Mouse (Mus musculus) midbrain, embryonic 16.5 days (tissue): ENCODE measurements around the gene Lgals2. TPM values are rescaled to one million over a fixed set of nuclear protein-coding genes. Genes with fewer than 3 reads are reported as not detected.
"Not testable (repeated sequence)": the region's sequence is repeated elsewhere in the genome, so short reads cannot be mapped to it uniquely, and the experiment has no call there.

Experiments
- ATAC-seq: fragments of 200-750 bp; cut with Nextera tagmentation; 2 replicates; pipeline ENCODE4 v1.8.0; 2017; ENCODE audit warnings: moderate TSS enrichment
- H3K27ac ChIP-seq: fragments of 300-500 bp; sonication (generic); 2 replicates; pipeline ENCODE4 v1.5.1; 2014; ENCODE audit warnings: mild to moderate bottlenecking, low read length, mixed read lengths
- H3K27me3 ChIP-seq: fragments of 300-500 bp; sonication (generic); 2 replicates; pipeline ENCODE4 v1.6.1; 2014; ENCODE audit warnings: low read depth, low read length, mixed read lengths; ENCODE audit not compliant: control insufficient read depth, insufficient read depth
- H3K36me3 ChIP-seq: fragments of 300-500 bp; sonication (generic); 2 replicates; pipeline ENCODE4 v1.6.1; 2014; ENCODE audit warnings: mild to moderate bottlenecking, low read length, moderate library complexity, mixed read lengths; ENCODE audit not compliant: control insufficient read depth, insufficient read depth
- H3K4me1 ChIP-seq: fragments of 300-500 bp; sonication (generic); 2 replicates; pipeline ENCODE4 v1.6.1; 2014; ENCODE audit warnings: mild to moderate bottlenecking, low read length, mixed read lengths; ENCODE audit not compliant: control insufficient read depth, insufficient read depth
- H3K4me2 ChIP-seq: fragments of 300-500 bp; sonication (generic); 2 replicates; pipeline ENCODE4 v1.6.1; 2014; ENCODE audit warnings: mild to moderate bottlenecking, low read length, mixed read lengths
- H3K4me3 ChIP-seq: fragments of 300-500 bp; sonication (generic); 2 replicates; pipeline ENCODE4 v1.5.1; 2014; ENCODE audit warnings: low read depth, mild to moderate bottlenecking, low read length, moderate library complexity, mixed read lengths
- H3K9ac ChIP-seq: fragments of 300-500 bp; sonication (generic); 2 replicates; pipeline ENCODE4 v1.6.1; 2014; ENCODE audit warnings: low read depth, low read length, mixed read lengths
- H3K9me3 ChIP-seq: fragments of 300-500 bp; sonication (generic); replicated peaks from 2 replicates; pipeline ENCODE4 v1.6.1; 2014; ENCODE audit warnings: mild to moderate bottlenecking, low read length, mixed read lengths; ENCODE audit not compliant: control insufficient read depth, poor library complexity, severe bottlenecking
- WGBS: fragments of 180-500 bp; shearing (Covaris S2); extraction: QIAGEN DNeasy Blood & Tissue Kit; methylation state at CpG from one replicate; pipeline ENCODE4 v1.1.7; 2014; 5-methylcytosine and 5-hydroxymethylcytosine counted together
- polyA plus RNA-seq: library from polyadenylated mRNA; unstranded; fragments of >200 nt; fragmentation: Nextera tagmentation; extraction: Ambion mirVana; gene quantifications from 2 replicates; pipeline ENCODE4 v1.2.1, GENCODE M21; 2015

The Lgals2 gene
- polyA plus RNA-seq, 1 experiment from 2014 or later: not detected

- Histone ChIP-seq H3K4me2 (no peak overlapping the region), H3K36me3 (no peaks in the 10 kb centered on the region), H3K9ac (no peak overlapping the region), H3K4me1 (no peaks in the 10 kb centered on the region), H3K27me3 (no peaks in the 10 kb centered on the region), H3K4me3 (no peak overlapping the region), H3K27ac (no peak overlapping the region), H3K9me3 (no peaks in the 10 kb centered on the region)
- ATAC-seq: no peak
- WGBS: 73% methylated on average over 15 of the region's 15 CpGs
Measured at GRCm38 (mm10) chr15:78850059-78850824, 5.1 kb downstream of the Lgals2 start.

DNA sequence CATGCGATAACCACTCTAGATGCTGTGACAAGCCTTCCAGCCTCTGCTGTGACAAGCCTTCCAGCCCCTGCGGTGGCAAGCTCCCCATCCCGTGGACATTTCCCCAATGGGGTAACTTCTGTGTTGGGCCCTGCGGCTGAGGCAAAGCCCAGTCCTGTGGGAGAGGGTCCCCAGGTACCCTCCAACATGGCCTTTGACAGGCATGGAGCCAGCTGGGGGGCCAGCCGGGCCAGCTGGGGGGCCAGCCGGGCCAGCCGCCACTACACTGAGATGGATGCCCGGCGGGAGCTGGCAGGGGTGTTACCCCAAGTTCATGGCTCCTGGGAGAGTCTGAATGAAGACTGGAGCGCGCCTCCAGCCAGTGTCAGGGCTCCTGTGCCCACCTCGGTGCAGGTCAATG, 5.8 kb downstream of the Lgals2 start:
- WGBS: 87% methylated on average over 12 of the region's 12 CpGs
- no peaks in the 10 kb centered on the region for H3K9me3 ChIP-seq
- H3K27ac ChIP-seq: no peak overlapping the region
- H3K27me3 ChIP-seq: peaks cover 4% of the 10 kb centered on the region; the same call in 1 of the 2 replicates
- no peak overlapping the region for H3K4me3 ChIP-seq
- no peak overlapping the region for H3K4me2 ChIP-seq
- H3K36me3 ChIP-seq: no peaks in the 10 kb centered on the region
- no peak overlapping the region for H3K9ac ChIP-seq
- H3K4me1 ChIP-seq: peaks cover 4% of the 10 kb centered on the region; the same call in 1 of the 2 replicates
- no peak for ATAC-seq

DNA sequence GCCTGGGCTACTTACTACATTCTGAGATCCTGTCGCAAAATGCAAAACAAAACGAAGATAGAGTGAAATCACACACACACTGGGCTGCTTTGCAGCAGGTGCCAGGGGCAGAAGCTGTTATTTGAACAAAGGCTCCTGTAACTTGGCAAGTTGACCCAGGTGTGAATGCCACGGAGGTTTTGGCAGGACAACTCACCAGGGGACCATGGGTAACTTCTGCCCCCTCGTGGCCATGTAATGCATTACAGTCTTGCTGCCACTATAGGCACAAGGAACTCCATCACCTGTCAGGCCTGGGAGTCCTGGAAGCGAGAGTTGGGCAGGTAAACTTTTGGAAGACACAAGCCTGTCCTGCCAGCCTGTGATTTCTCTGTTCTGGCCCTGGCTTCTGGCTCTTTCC, 6.9 kb downstream of the Lgals2 start:
- Histone ChIP-seq H3K9me3 (no peaks in the 10 kb centered on the region), H3K4me2 (no peak overlapping the region), H3K4me1 (peaks cover 4% of the 10 kb centered on the region; the same call in 1 of the 2 replicates), H3K9ac (no peak overlapping the region), H3K27me3 (peaks cover 14% of the 10 kb centered on the region), H3K27ac (no peak overlapping the region), H3K36me3 (no peaks in the 10 kb centered on the region), H3K4me3 (no peak overlapping the region)
- no peak for ATAC-seq
- WGBS: 26% methylated on average over 5 of the region's 5 CpGs

GRCm38 (mm10) chr15:78846805-78847204, 8.5 kb downstream of the Lgals2 start:
- Histone ChIP-seq H3K27me3 (peaks cover 22% of the 10 kb centered on the region), H3K4me1 (peaks cover 14% of the 10 kb centered on the region)
- H3K36me3 ChIP-seq, H3K9ac ChIP-seq, H3K9me3 ChIP-seq, ATAC-seq, H3K27ac ChIP-seq, H3K4me3 ChIP-seq, H3K4me2 ChIP-seq: not testable (repeated sequence)
- WGBS: 88% methylated on average over 7 of the region's 7 CpGs

DNA sequence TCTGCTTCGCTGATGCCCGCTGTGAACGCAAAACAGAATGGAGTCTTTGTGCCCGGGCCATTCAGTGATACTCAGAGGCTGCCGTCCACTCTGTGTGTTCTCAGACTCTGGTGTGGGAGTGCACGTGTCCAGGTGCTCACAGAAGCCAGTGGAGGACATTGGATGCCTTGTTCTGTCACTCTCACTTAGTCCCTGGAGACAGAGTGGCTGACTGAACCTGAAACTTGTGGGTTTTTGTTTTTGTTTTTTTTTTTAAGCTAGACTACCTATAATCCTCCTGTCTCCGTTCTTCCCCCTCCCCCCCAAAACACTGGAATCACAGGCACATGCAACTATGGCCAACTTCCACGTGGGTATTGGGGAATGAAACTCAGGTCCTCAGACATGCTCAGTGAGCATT, 9.0 kb downstream of the Lgals2 start:
- no peak for ATAC-seq
- H3K36me3 ChIP-seq: no peaks in the 10 kb centered on the region
- 72% methylated on average over 8 of the region's 8 CpGs for WGBS
- no peaks in the 10 kb centered on the region for H3K9me3 ChIP-seq
- no peak overlapping the region for H3K4me3 ChIP-seq
- peaks cover 14% of the 10 kb centered on the region for H3K4me1 ChIP-seq
- H3K27ac ChIP-seq: no peak overlapping the region
- H3K4me2 ChIP-seq: no peak overlapping the region
- no peak overlapping the region for H3K9ac ChIP-seq
- peaks cover 22% of the 10 kb centered on the region for H3K27me3 ChIP-seq

GRCm38 (mm10) chr15:78845867-78846266, 9.5 kb downstream of the Lgals2 start:
- Histone ChIP-seq H3K4me3 (no peak overlapping the region), H3K4me2 (peak overlapping the region; percentile 17; the same call in 1 of the 2 replicates), H3K36me3 (no peaks in the 10 kb centered on the region), H3K9me3 (no peaks in the 10 kb centered on the region), H3K27ac (no peak overlapping the region), H3K27me3 (peaks cover 22% of the 10 kb centered on the region), H3K4me1 (peaks cover 14% of the 10 kb centered on the region), H3K9ac (no peak overlapping the region)
- WGBS: 80% methylated on average over 8 of the region's 8 CpGs
- ATAC-seq: no peak

DNA sequence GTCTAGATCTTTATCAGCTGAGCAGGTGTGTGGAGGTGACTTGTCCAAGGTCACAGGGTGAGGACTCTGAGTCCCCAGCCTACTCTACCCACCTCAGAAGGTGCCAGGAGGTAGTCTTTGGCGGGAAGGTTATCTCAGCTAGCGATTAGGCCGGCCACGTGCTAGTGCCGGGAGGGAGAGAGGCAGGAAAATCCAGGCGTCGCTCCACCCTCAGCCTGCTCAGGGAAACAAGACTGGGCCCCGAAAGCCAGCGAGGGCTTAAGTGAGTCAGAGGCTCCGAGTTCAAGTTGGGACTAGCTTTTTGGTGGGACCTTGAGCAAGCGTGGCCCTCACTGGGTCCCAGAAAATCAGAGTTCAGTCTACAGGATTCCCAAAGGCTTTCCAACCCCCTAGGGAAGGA, 10.0 kb downstream of the Lgals2 start:
- Histone ChIP-seq H3K4me2 (peak overlapping the region; percentile 76; the same call in 1 of the 2 replicates), H3K9me3 (no peaks in the 10 kb centered on the region)

DNA sequence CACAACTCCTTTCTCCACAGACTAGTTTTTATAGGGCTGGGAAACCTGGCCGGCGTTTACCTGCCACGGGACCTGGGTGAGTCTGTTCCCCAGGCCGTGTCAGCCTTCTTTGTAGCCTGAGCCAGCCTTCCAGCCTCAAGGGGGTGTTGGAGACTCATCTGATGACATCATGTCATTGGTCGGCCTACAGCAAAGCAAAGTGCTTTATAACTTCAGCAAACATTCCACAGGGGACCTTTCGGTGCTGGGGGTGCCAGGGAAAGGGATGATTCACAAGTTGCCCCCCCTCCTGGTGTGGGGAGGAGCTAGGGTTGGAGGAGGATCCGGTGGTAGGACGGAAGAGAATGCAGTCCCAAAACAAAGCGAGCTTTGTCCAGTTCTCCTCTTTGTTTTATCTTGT, 10.5 kb downstream of the Lgals2 start:
- H3K27ac ChIP-seq: no peak overlapping the region
- WGBS: 39% methylated on average over 9 of the region's 9 CpGs
- H3K36me3 ChIP-seq: no peaks in the 10 kb centered on the region
- H3K4me1 ChIP-seq: peaks cover 18% of the 10 kb centered on the region
- no peak overlapping the region for H3K9ac ChIP-seq
- H3K4me3 ChIP-seq: no peak overlapping the region; the same call in 1 of the 2 replicates
- H3K4me2 ChIP-seq: peak overlapping the region; percentile 76
- H3K27me3 ChIP-seq: peaks cover 22% of the 10 kb centered on the region
- H3K9me3 ChIP-seq: no peaks in the 10 kb centered on the region
- ATAC-seq: no peak

More for the DNA sequence above, 10.0 kb downstream of the Lgals2 start:
- Histone ChIP-seq H3K4me1 (peaks cover 16% of the 10 kb centered on the region), H3K36me3 (no peaks in the 10 kb centered on the region), H3K9ac (no peak overlapping the region), H3K27me3 (peaks cover 22% of the 10 kb centered on the region), H3K27ac (no peak overlapping the region), H3K4me3 (no peak overlapping the region)
- no peak for ATAC-seq
- WGBS: 70% methylated on average over 11 of the region's 11 CpGs

DNA sequence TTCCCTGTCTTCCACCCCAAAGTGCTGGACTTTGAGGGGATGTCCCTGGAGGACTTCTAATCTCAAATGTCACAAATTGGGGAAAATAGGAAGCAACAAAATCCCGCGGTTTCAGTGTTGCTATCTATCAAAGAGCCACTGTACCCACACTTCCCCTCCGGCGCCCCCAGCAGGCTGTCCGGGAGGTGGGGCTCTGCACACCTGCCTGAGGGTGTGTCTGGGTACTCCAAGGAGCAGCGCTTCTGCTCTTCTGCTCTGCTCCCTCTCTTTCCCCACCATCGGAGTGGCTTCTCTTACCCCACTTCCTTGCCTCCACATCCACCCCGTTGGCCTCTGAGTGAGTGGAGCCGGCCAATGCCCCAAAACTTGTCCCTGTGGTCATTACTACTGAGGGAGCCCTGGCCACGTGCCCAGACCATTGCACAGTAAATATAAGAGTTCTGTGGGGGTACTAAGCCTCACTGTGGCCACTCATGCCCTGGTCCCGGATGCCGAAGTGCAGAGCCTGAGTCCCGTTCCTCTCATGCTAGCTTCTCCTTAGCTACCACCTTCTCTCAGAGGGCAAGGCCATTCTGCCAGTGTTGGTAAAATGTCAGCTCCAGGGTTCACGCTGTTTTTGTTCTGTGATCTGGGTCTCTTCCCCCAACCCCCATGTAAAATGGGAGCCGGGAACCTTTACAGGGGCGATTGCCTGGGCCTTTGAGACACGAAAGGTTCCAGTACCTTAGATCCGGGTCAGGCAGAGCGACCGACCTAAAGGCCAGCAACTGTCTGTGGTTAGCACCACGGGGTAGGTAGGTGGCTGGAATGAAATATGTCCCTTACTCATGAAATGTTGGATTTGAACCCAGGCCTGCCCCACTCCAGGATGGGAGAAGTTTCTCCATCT, 11.5 kb downstream of the Lgals2 start:
- Histone ChIP-seq H3K27ac (no peak overlapping the region), H3K9ac (no peak overlapping the region), H3K36me3 (no peaks in the 10 kb centered on the region), H3K4me3 (peak overlapping the region; percentile 43), H3K27me3 (peaks cover 22% of the 10 kb centered on the region), H3K4me1 (peaks cover 24% of the 10 kb centered on the region), H3K4me2 (peak overlapping the region; percentile 76), H3K9me3 (no peaks in the 10 kb centered on the region)
- no peak for ATAC-seq
- 43% methylated on average over 21 of the region's 21 CpGs for WGBS
